Mouse (Mus musculus) spleen, adult 18-20 months (tissue): ENCODE results near the gene Btnl4.

Experiments used
- DNase-seq, 2 experiments: peaks; one replicate each; pipeline ENCODE4 v3.0.0; 2022; ENCODE audit warnings: mixed read lengths in 2 of 2

Btnl4 gene

GRCm38 (mm10) chr17:34427597-34427996 is 49.5 kb downstream of the Btnl4 start:
- DNase-seq, result no peak

- DNase-seq, result no peak
Measured at GRCm38 (mm10) chr17:34420014-34420413, 57.1 kb downstream of the Btnl4 start.
